Mouse (Mus musculus) E14TG2a.4 (cell line): ENCODE measurements at regions not wholly inside any gene's neighbourhood (a gene's known extent, or its start where the extent isn't known, plus 50 kb on each side); places are given as distances from the start of the nearest gene placed in this dataset.

ENCODE experiments used
- CTCF ChIP-seq: conservative IDR thresholded peaks from 2 replicates; pipeline ENCODE4 v1.5.1; 2014; ENCODE audit warnings: low read length
- NANOG ChIP-seq: IDR thresholded peaks from 2 replicates; pipeline ENCODE4 v1.6.1; 2014; ENCODE audit warnings: borderline replicate concordance, low read length, mixed read lengths

GRCm38 (mm10) chr5:133650246-133650645 lies 449.3 kb upstream of the Castor2 start:
- no peak for TF ChIP-seq CTCF
- TF ChIP-seq NANOG = no peak
